Mouse (Mus musculus) limb, embryonic 14.5 days (tissue): ENCODE results near the gene Dbndd2. TPM values are rescaled to one million over a fixed set of nuclear protein-coding genes. Genes with fewer than 3 reads are reported as not detected.

ENCODE experiments used
- ATAC-seq: fragments of 200-750 bp; cut with Nextera tagmentation; 2 replicates; pipeline ENCODE4 v1.8.0; 2017; ENCODE audit warnings: low read depth, moderate number of reproducible peaks, moderate TSS enrichment; ENCODE audit not compliant: low FRiP score
- DNase-seq: peaks from one replicate; pipeline ENCODE4 v3.0.0-alpha.2; 2015; ENCODE audit warnings: low spot score
- H3K27ac ChIP-seq: fragments of 300-500 bp; sonication (generic); replicated peaks from 2 replicates; pipeline ENCODE4 v1.5.1; 2014; ENCODE audit warnings: low read depth, mild to moderate bottlenecking, low read length, moderate library complexity, mixed read lengths
- H3K27me3 ChIP-seq: fragments of 300-500 bp; sonication (generic); 2 replicates; pipeline ENCODE4 v1.6.1; 2014; ENCODE audit warnings: low read length, mixed read lengths; ENCODE audit not compliant: control insufficient read depth, insufficient read depth
- H3K36me3 ChIP-seq: fragments of 300-500 bp; sonication (generic); 2 replicates; pipeline ENCODE4 v1.6.1; 2014; ENCODE audit warnings: mild to moderate bottlenecking, low read length, moderate library complexity, mixed read lengths; ENCODE audit not compliant: control insufficient read depth, insufficient read depth
- H3K4me1 ChIP-seq: fragments of 300-500 bp; sonication (generic); 2 replicates; pipeline ENCODE4 v1.6.1; 2014; ENCODE audit warnings: antibody characterized with exemption, low read length, mixed read lengths; ENCODE audit not compliant: control insufficient read depth, insufficient read depth
- H3K4me2 ChIP-seq: fragments of 300-500 bp; sonication (generic); replicated peaks from 2 replicates; pipeline ENCODE4 v1.6.1; 2014; ENCODE audit warnings: low read depth, mild to moderate bottlenecking, low read length, moderate library complexity; ENCODE audit not compliant: severe bottlenecking
- H3K4me3 ChIP-seq: fragments of 300-500 bp; sonication (generic); replicated peaks from 2 replicates; pipeline ENCODE4 v1.5.1; 2014; ENCODE audit warnings: low read length
- H3K9ac ChIP-seq: fragments of 300-500 bp; sonication (generic); 2 replicates; pipeline ENCODE4 v1.6.1; 2014; ENCODE audit warnings: mild to moderate bottlenecking, low read depth, low read length, moderate library complexity; ENCODE audit not compliant: severe bottlenecking
- H3K9me3 ChIP-seq: fragments of 300-500 bp; sonication (generic); 2 replicates; pipeline ENCODE4 v1.6.1; 2016; ENCODE audit warnings: low read length; ENCODE audit not compliant: control insufficient read depth
- POLR2A ChIP-seq: fragments of 200-500 bp; IDR thresholded peaks from 2 replicates; pipeline ENCODE4 v1.8.0; 2012; ENCODE audit warnings: inconsistent platforms, mild to moderate bottlenecking, moderate library complexity, borderline replicate concordance; ENCODE audit not compliant: insufficient read depth, insufficient read length; ENCODE audit errors: extremely low read depth
- WGBS: fragments of 180-500 bp; shearing (Covaris S2); extraction: QIAGEN DNeasy Blood & Tissue Kit; methylation state at CpG from one replicate; pipeline ENCODE4 v1.1.7; 2014; 5-methylcytosine and 5-hydroxymethylcytosine counted together
- polyA plus RNA-seq, 2 experiments: library from polyadenylated mRNA; depleted of rRNA in 1 of 2; stranded (reverse) in 1 of 2; unstranded in 1 of 2; fragments of >200 nt; fragmentation: Nextera tagmentation in 1 of 2; extraction: Ambion mirVana in 1 of 2; gene quantifications; 2 replicates each; pipeline versions ENCODE4 v1.2.1 to v1.2.3; 2012 to 2014

Dbndd2 gene
- polyA plus RNA-seq, 2 experiments: 4.4 to 7.7 TPM

- H3K9me3 ChIP-seq: no peaks in the 10 kb centered on the region
- WGBS: 85% methylated on average over 3 of the region's 3 CpGs
- peaks cover 6% of the 10 kb centered on the region; the same call in 1 of the 2 replicates for H3K4me1 ChIP-seq
- ATAC-seq (no peak), DNase-seq (no peak)
- no peak overlapping the region for H3K27ac ChIP-seq
- H3K27me3 ChIP-seq: no peaks in the 10 kb centered on the region
- no peak for TF ChIP-seq POLR2A
- no peak overlapping the region for H3K9ac ChIP-seq
- H3K4me2 ChIP-seq: no peak overlapping the region
- H3K4me3 ChIP-seq: no peak overlapping the region
- no peaks in the 10 kb centered on the region for H3K36me3 ChIP-seq
These were observed 29.0 kb downstream of the Dbndd2 start for GRCm38 (mm10) chr2:164514916-164515315.

DNA sequence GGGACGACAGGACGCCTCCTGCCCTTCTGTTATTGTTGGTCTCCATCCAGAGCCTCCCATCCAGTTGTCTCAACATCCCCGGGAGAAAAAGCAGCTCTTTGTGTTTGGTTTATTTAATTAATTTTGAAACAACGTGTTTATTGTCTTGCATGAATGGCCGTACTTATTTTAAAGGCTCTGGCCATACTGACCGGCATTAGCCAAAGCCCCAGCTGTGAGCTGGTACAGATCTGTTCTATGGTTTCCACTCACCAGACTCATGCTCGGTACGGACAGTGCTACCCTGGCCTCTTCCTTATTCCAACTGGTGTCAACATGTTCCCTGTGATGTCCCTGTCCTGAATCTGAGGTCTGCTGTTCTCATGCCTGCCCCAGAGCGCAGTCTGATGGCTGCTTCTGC is 30.0 kb downstream of the Dbndd2 start:
- WGBS: 76% methylated on average over 9 of the region's 9 CpGs
- TF ChIP-seq POLR2A: no peak
- H3K27me3 ChIP-seq: no peaks in the 10 kb centered on the region

GRCm38 (mm10) chr2:164516592-164516991 is 30.7 kb downstream of the Dbndd2 start:
- no peak overlapping the region for H3K27ac ChIP-seq
- H3K9me3 ChIP-seq: no peaks in the 10 kb centered on the region
- no peak overlapping the region for H3K4me3 ChIP-seq
- H3K36me3 ChIP-seq: no peaks in the 10 kb centered on the region
- WGBS: 85% methylated on average over 11 of the region's 11 CpGs
- no peak overlapping the region for H3K4me2 ChIP-seq
- H3K27me3 ChIP-seq: no peaks in the 10 kb centered on the region
- no peak overlapping the region for H3K9ac ChIP-seq
- ATAC-seq: no peak
- peaks cover 14% of the 10 kb centered on the region for H3K4me1 ChIP-seq
- DNase-seq: peak; percentile 16
- TF ChIP-seq POLR2A: no peak

More for the DNA sequence above, 30.0 kb downstream of the Dbndd2 start:
- H3K36me3 ChIP-seq: no peaks in the 10 kb centered on the region
- peaks cover 11% of the 10 kb centered on the region for H3K4me1 ChIP-seq
- no peak overlapping the region for H3K4me2 ChIP-seq
- DNase-seq (no peak), ATAC-seq (no peak)
- no peak overlapping the region for H3K4me3 ChIP-seq
- H3K9ac ChIP-seq: no peak overlapping the region
- H3K27ac ChIP-seq: no peak overlapping the region
- H3K9me3 ChIP-seq: no peaks in the 10 kb centered on the region

DNA sequence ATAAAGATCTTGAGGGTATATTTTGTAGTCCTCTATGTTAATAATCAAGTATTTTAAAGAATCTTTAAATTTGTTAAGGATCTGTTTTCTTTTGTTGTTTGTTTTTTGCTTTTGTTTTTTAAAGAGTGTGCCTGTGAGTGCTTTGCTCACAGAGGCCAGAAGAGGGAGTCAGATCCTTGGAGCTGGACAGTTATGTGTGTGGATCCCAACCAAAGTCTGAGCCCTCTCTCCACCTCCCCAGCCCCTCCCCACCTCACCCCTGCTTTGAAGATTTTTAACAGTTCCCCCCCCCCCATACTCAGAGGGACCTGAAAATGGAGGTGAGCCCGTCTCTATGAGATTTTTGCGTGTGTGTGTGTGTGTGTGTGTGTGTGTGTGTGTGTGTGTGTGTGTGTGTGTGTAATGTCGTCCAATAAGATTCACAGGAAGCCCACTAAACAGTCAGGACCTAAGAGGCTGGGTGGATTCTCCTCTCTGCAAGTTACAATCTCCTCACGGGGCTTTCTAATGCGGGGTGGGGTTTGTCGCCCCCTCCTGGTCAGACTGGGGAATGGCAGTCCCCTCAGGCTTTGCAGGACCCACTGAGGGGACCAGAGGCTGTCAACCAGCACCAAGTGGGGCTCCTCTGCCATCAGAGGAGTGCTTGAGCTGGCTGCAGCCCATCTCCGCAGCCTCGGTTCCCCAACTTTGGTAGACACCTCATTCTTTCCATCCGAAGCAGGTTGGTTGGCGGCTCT is 31.7 kb downstream of the Dbndd2 start:
- DNase-seq: peak; percentile 16
- Histone ChIP-seq H3K4me1 (peaks cover 23% of the 10 kb centered on the region), H3K4me2 (no peak overlapping the region), H3K27ac (peak overlapping the region; percentile 81), H3K9me3 (no peaks in the 10 kb centered on the region), H3K4me3 (no peak overlapping the region), H3K27me3 (no peaks in the 10 kb centered on the region), H3K36me3 (no peaks in the 10 kb centered on the region), H3K9ac (no peak overlapping the region)
- ATAC-seq: no peak
- WGBS: 37% methylated on average over 9 of the region's 10 CpGs
- no peak for TF ChIP-seq POLR2A

DNA sequence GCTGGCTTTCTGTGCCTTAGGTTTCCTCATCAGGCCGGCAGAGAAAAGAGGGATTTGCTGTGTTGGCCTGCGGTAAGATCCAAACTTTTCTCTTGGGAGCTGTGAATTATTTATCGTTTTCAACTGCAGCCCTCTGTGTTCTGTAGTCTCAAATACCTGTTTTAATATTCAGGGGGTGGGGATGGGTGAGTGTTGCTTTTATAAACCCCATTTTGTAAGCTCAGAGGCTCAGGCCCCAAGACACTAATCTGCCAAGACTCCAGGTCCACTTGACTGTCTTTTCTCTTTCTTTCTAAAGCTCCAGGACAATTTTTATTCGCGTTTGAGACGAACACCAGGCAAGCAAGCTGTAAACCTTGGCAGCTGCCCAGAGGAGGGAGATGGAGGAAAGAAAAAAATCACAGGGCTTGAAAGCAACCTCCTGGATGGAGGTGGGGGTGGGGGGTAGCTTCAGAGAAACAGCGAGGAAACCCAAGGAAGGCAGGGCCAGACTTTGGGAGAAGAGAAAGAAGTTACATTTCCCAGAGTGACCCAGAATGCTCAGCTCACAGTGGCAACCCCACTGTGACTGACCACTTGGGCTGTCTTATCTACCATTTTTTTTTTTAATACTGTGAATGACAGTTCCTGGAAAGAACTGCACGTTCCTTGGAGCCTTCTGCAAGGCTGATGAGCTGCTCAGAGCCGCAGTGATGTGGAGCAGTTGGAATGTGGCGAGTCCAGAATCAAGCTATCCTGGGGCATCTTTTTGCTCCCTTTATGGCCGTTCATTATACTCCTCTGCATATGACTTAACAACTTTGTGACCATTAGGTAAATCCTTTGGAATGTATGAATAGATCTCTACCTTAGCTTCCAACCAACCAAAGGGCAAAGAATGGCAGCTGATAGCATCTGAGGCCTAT is 32.6 kb downstream of the Dbndd2 start:
- peaks cover 23% of the 10 kb centered on the region for H3K4me1 ChIP-seq
- no peaks in the 10 kb centered on the region for H3K27me3 ChIP-seq
- no peaks in the 10 kb centered on the region for H3K9me3 ChIP-seq
- H3K4me3 ChIP-seq: no peak overlapping the region
- H3K4me2 ChIP-seq: peak overlapping the region; percentile 18; the same call in 1 of the 2 replicates
- DNase-seq: peak; percentile 82
- WGBS: 27% methylated on average over 11 of the region's 11 CpGs
- no peaks in the 10 kb centered on the region for H3K36me3 ChIP-seq
- H3K9ac ChIP-seq: no peak overlapping the region
- H3K27ac ChIP-seq: peak overlapping the region; percentile 81
- peak; percentile 77 for ATAC-seq
- TF ChIP-seq POLR2A: no peak
